Mouse (Mus musculus): ENCODE data around the gene Cr2. TPM values are rescaled to one million over a fixed set of nuclear protein-coding genes. Genes with fewer than 3 reads are reported as not detected.

Cr2 gene
- total RNA-seq, 2 experiments from 2014 or later: 0.29 TPM; not detected in 1

Other genes starting within 250 kb of the Cr2 start
- gene Cd34, start 237.9 kb downstream of the Cr2 start, total RNA-seq (2021): 100 to 1,000 TPM; 289 to 314 TPM
- gene Cd46, start 84.5 kb downstream of the Cr2 start, total RNA-seq (2021): 1 to 10 TPM; 1.7 TPM
- 10 to 100 TPM; 65.8 to 72.5 TPM for gene Cr1l, start 45.1 kb downstream of the Cr2 start, total RNA-seq (2021)